Mouse (Mus musculus): Measurements from ENCODE around the gene Lrrk2. TPM values are rescaled to one million over a fixed set of nuclear protein-coding genes. Genes with fewer than 3 reads are reported as not detected.
A peak's percentile ranks its signal among the peaks of the same experiment; 100 is the strongest.

Gene Lrrk2
- total RNA-seq, 2 experiments from 2014 or later: 11.2 to 12.4 TPM

DNA sequence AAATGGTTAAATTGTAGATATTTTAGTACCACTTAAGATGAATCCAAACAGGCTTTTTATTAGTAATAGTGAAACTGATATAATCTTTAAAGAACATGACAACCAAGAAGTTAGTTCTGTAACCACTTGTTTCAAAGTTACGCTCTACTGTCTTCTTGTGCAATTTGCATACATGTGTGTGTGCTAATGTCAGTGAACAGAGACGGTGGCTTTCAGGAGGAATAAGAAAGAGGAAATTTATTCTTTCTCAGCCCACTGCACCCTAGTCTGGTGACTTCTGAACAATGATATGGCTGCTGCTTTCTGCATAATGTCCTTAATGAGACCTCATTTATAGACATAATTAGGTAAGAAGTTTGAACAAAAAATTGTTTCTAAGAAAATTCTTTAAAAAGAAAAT lies 7.1 kb downstream of the Lrrk2 start:
- DNase-seq (ENCODE audit: low spot score): no peak
- intact Hi-C loops (cut with DNase I): no loop called here

DNA sequence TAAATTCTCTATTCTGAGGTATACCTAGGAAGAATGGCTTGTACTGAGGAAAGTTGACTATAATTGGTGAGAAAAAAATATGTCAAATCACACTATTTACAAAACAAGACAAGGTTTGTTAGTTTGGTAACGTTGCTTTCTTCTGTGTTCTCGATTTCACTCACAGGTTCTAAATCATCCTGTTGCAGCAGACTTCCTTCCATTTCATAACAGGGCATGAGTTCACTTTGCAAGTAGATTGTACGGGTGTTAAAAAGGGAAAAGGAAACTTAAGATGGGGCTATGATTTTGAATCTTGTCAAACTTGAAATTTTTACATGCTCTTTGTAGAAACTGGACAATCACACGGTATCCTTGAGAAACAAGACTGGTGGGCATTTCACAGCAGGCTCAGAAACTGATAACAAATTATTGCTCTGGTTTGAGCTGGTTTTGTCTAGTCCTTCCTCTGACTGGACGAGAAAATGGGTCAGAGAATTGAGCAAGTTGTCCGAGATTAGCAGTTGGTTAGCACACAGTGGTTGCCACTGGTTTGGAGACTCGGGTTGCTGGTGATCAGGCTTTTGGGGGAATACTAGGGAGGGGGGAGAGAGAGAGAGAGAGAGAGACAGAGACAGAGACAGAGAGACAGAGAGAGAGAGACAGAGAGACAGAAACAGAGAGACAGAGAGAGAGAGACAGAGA lies 13.0 kb downstream of the Lrrk2 start:
- intact Hi-C loops (cut with DNase I): no loop called here

DNA sequence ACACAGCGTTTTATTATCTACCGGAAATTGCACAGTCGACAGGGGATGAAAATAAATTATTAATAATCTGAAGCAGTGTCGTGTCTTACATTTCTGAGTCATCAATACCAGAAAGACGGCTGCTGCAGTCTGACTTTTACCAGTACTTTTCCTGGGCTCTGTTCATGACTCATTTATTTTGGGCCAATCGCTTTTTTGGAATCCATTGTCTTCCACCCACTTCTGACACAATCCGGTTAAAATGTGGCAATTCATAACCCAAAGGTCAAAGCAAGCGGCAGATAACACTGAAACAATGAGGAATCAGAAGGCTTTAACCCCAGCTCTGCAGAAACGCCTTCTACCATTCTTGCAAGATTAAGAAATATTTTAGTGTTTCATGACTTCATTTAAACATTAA lies 17.7 kb downstream of the Lrrk2 start:
- no peak for DNase-seq (ENCODE audit: low spot score)
- intact Hi-C loops (cut with DNase I): no loop called here

More for the DNA sequence above, 13.0 kb downstream of the Lrrk2 start:
- no peak for DNase-seq (ENCODE audit: low spot score)

DNA sequence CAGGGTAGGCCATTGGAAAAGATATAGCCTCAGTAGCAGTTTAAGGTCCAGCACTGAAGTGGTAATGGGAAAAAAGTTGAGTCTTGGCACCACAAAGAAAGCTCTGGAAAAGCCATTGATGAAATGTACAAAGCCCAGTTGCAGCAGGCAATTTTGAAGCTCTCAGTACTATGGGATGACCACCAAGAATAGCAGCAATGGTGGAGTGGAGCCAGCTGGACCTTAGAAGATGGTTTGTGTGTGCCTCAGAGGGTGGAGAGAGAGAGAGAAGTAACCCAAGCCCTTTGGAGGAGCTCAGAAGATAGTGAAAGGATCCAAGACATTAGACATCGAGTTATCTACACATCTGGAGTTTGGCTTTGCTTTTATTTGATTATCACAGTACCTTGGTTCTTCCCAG lies 20.1 kb downstream of the Lrrk2 start:
- intact Hi-C loops (cut with DNase I): no loop called here
- DNase-seq (ENCODE audit: low spot score): peak; percentile 34

DNA sequence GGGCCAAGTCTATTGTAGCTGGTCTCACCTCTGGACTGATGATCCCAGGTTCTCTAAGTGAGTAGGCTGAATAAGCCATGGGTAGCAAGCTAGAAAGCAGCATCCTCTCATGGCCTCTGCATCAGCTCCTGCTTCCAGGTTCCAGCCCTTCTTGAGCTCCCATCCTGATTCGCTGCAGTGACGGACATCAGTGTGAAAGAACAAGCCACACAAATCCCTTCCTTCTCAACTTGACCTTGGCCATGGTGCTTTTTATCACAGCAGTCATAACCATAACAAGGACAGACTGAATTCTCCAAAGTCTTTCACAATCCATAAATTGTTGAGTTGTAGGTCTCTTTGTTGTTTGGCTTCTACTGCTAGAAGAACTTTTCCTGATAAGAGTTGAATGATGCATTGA lies 20.9 kb downstream of the Lrrk2 start:
- intact Hi-C loops (cut with DNase I): no loop called here
- no peak for DNase-seq (ENCODE audit: low spot score)

DNA sequence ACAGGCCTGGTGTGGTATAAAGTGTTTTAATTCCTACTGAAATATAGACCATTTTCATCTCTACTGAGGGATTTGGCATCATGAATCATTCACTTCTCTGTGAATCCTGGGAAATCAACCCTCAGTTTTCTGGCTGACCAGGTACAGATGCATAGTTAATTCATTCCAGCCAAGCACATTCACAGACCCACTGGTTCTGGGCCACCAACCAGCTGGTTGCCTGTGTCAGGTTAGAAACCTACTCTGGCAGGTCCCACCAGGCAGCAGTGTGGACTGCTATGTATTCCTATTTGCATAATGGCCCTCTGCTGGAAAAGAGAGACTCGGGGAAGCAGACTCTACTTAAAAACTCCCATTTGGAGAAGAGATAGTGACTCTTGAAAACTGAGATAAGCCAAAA lies 27.9 kb downstream of the Lrrk2 start:
- intact Hi-C loops (cut with DNase I): no loop called here
- DNase-seq (ENCODE audit: low spot score): no peak

DNA sequence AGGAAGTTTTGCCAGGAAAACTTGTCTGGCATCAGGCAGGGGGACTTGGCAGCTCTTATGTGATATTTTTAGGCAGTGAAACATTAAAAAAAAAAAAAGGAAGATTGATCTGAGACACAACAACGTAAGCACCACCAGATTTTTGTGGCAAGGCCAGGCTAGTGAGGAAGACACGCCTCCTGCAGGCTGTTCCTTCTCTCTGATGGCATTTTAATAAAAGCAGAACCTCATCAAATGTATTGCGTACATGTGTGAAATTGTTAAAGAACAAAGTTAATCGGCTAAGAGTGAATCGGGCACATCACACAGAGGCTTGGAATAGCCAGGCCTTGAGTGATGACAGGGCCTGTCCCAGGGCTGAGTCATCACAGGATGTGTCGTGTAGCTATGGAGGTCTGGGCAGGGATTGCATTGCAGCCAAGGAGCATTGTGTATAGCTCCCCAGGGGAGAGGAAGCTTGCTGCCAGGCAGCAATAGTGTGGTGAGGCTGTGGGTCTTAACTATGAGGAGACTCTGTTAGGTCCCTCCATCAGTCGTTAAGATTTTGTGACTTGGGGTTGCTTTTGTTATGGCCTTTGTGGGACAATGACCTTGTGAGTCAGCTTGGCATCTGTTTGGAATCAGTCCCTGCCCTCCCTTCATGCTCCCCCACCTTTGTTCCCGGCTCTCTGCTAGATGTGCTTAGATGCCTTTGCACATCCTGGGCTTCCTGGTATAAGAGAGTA lies 30.2 kb downstream of the Lrrk2 start:
- DNase-seq (ENCODE audit: low spot score): peak; percentile 44
- intact Hi-C loops (cut with DNase I): loop anchor here (2.0 kb wide), 1 partner anchor 94 kb away; no protein-coding TSS in a partner anchor

DNA sequence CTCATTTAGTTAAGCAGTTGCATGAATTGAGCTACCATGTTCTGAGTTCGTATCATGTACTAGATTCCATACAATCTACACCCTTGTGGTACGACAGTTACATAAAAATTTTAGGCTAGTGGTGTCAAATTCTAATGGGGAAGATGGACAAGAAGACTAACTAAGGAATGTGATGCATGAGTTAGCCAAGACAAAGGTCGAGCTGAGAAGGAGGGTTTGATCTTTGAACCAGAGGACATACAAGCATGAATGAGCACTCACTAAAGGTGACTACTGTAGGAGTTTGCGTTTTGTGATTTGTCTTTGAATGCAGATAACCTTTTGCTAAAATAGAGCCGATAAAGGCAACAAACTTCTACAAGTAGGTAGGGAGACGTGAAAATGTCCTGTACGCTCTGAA lies 31.1 kb downstream of the Lrrk2 start:
- DNase-seq (ENCODE audit: low spot score): no peak
- intact Hi-C loops (cut with DNase I): no loop called here

DNA sequence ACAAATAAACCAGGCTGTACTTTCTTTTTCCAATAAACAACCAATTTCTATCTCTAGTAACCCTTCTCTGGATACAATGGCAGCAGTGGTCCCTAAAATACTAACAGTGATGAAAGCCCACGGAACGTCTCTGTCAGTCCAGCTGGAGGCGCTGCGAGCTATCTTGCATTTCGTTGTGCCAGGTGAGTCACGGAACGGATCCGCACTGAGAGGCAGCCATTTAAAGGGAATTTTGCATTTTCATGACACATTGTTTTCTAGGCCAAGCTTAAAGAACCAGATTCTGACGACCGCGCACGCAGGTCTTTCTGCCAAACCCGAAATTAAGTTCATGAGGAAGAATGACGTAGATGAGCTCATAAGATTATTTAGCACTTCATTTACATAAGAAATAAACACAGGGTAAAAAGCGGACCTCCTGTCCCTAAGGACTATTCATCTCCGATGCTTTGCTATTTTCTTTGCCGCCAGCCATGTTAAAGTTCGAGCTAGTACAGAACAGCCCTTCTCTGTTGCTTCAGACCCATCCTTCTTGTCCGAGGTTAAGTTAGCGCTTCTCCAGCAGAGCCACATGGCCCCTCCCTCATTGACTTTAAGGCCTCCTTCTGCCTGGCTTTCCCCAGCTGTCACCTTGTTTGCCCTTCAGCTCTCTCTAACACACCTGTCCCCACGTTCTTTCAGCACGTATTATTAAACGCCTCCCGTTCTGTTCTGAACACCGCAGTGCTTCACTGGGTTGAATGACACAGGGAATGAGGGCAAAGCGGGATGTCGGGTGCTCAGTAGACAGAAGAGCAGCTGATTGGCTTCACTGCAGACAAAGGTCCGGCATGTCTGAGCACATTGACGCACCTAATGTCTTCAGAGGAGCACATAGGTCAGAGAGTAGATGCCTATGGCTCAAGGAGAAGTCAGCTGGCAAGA lies 36.5 kb downstream of the Lrrk2 start:
- intact Hi-C loops (cut with DNase I): no loop called here
- no peak for DNase-seq (ENCODE audit: low spot score)

DNA sequence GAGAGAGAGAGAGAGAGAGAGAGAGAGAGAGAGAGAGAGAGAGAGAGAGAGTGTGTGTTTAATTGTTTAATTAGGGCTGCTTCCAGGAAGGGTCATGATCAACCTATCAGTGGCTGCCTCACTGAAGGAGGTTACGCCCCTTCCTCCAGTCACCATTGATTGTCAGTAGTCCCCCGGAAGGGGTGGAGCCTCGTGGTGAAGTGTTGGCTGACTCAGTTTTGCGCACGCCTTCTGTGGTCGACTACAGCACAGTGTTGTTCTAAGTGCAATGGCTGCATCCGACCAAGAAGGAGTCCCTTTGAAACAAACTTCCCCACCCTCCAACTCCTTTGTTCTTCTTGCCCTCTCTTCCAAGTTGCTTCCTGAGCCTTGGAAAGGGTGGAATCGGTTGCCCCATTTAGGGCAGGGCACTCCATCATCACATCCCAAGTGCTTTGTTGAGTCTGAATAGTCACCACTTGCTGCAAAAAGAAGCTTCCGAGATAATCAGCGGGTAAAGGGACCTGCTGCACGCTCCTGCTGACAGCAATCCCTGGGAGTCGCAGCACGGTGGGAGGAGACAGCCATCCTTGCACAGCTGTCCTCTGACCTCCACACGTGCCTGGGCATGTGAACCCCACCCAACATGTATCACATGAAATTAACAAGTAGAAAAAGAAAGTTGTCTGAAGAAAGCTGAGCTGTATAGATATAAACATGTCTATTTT lies 62.4 kb downstream of the Lrrk2 start:
- intact Hi-C loops (cut with DNase I): no loop called here
- DNase-seq (ENCODE audit: low spot score): no peak

DNA sequence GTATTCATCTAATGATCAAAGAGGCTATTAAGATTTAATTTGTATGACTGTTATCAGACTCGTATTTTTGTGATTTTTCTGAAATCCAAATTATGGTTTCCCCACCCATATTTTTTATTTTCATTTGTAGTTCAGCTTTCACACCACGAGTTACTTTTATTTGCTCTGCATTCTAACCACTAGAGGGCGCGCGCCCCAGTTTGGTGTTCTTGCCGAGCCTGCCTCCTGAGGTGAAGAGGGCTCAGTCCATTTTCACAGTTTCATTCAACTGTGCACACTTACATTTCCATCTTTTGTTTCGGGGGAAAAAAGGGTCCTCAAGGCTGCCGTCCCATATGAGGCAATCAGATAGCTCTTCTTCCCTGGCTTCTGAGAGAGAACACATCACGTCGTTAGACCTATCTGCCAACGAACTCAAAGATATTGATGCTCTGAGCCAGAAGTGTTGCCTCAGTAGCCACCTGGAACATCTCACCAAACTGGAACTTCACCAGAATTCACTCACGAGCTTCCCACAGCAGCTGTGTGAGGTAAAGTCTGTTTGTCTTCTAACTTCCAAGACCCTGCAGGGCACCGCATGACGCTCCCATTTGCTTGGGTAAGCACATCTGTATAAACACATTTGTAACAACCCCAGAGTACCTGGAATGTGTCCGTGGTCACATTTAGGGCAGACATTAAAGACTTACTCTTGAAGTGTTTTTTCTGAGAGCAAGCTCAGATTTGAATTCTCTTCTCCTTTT lies 64.0 kb downstream of the Lrrk2 start:
- intact Hi-C loops (cut with DNase I): no loop called here
- DNase-seq (ENCODE audit: low spot score): no peak

DNA sequence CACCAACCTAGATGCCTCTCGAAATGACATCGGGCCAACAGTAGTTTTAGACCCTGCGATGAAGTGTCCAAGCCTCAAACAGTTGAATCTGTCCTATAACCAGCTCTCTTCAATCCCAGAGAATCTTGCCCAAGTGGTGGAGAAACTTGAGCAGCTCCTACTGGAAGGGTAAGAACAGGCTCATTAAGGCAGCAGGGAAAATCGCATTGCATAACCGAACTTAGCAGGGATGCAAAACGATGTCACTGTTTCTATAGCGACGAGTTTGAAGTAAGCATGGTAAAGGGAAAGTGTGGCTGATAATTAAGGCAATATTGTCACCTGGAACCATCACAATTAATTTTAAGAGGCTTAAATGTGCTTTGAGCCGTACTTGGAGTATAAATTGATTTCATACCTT lies 65.8 kb downstream of the Lrrk2 start:
- DNase-seq (ENCODE audit: low spot score): no peak
- intact Hi-C loops (cut with DNase I): no loop called here

DNA sequence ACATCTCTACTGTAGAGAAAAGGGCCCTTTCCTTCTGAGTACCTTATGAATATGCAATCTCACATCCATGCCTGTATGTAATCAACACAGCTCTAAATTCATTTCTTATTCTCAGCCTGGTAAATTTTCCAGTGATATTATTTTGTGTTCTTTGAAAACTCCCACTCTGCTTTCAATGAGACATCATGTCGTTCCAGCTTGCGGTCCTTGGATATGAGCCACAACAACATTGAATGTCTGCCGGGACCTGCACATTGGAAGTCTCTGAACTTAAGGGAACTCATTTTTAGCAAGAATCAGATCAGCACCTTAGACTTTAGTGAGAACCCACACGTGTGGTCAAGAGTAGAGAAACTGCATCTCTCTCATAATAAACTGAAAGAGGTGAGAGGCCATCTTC lies 72.5 kb downstream of the Lrrk2 start:
- intact Hi-C loops (cut with DNase I): no loop called here

DNA sequence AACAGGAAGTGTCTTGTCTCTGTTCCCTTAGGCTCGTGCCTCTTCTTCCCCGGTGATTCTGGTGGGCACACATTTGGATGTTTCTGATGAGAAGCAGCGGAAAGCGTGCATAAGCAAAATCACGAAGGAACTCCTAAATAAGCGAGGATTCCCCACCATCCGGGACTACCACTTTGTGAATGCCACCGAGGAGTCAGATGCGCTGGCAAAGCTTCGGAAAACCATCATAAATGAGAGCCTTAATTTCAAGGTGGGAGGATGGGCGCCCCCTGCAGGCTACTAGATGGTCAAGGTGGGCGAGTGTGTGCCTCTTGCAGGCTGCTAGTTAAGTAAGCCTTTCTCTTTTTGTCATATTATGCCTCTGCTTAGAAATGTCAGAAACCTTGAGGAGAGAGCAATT lies 79.1 kb downstream of the Lrrk2 start:
- DNase-seq (ENCODE audit: low spot score): no peak
- intact Hi-C loops (cut with DNase I): loop anchor here (10.0 kb wide), 1 partner anchor 277 kb away; no protein-coding TSS in a partner anchor

More for the DNA sequence above, 72.5 kb downstream of the Lrrk2 start:
- no peak for DNase-seq (ENCODE audit: low spot score)

DNA sequence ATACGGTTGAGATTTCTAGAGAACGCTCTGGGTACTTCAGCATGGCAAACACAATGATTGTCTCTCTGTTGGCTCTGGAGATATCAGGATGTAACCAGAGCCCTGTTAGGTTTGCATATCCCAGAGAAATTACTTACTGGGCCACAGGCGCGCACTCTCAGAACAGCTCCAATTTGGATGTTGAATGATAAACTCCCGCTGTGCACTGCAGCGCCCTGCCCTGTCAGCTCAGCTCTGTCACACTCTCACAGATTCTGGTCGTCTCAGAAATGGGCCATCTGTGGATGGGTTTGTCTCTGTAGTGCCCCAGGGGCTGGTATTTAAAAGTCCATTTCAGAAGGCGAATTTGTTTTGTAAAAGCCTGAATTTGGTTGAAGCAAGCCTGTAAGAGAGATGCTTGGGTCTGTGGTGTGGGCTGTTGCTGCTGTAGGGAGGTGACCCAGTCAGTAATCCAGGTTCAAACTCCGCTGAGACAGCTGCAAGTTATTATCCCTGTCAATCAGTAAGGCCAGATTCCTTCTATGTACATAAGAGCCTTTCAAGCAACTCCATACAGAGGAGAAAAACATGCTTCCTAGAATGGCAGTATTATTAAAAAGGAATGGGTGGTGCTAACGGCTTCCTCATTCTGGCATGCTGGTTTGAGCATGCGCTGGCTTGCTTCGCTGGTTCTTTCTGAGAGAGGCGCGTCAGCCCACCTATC lies 80.6 kb downstream of the Lrrk2 start:
- no peak for DNase-seq (ENCODE audit: low spot score)
- intact Hi-C loops (cut with DNase I): loop anchor here (2.0 to 10.0 kb wide), 2 partner anchors 145 to 279 kb away; no protein-coding TSS in a partner anchor

DNA sequence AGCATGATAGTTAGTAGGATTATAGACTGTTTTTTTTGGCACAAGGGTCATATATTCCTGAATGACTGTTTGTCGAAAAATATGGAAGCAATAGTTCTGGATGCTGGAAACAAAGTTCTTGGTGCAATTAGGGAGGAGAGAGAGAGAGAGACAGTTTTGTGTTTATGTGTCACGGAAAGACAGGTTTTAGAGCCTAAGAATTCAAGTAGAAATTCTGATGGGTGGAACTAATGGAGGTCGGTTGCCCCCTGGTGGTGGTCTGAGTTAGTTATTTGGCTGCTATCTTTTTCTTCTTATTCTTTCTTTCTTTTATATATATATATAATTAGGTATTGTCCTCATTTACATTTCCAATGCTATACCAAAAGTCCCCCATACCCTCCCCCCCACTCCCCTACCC lies 81.6 kb downstream of the Lrrk2 start:
- intact Hi-C loops (cut with DNase I): loop anchor here (2.0 to 10.0 kb wide), 2 partner anchors 146 to 280 kb away; no protein-coding TSS in a partner anchor
- no peak for DNase-seq (ENCODE audit: low spot score)

DNA sequence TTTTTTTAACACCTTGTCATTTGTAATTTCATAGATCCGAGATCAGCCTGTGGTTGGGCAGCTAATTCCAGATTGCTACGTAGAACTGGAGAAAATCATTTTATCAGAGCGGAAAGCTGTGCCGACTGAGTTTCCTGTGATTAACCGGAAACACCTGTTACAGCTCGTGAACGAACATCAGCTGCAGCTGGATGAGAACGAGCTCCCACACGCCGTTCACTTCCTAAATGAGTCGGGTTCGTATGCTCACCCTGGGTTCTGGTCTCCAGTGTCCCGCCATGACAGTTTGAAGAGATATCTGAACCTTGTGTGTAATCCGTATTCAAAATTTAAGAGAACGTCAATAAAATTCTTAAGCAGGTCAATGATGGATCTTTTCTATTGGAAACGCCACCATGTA lies 82.8 kb downstream of the Lrrk2 start:
- intact Hi-C loops (cut with DNase I): loop anchor here (2.0 to 10.0 kb wide), 3 partner anchors 147 to 453 kb away; no protein-coding TSS in a partner anchor
- DNase-seq (ENCODE audit: low spot score): no peak

DNA sequence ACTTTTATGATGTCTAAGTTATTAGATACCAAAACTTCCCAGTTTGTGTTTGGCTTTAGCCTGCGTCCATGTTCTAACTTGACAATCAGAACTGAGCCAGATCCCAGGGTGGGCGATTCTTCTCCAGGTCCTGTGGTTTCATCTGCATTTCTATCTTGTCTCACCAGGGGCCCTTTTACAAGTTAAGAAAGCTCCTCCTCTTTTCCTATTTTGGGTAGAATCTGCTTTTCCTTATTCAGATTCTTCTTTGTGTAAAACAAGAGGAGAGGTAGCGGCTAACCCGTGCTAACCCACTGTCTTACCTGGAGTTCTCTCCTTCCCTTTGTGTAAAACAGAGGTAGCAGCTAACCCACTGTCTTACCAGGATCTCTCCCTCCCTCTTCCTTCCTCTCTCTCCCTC lies 99.1 kb downstream of the Lrrk2 start:
- intact Hi-C loops (cut with DNase I): no loop called here
- DNase-seq (ENCODE audit: low spot score): no peak

All from heart, postnatal 25 days (tissue).